Mouse (Mus musculus): ENCODE results near the gene Gm5617.
"Not testable (repeated sequence)": the region's sequence is repeated elsewhere in the genome, so short reads cannot be mapped to it uniquely, and the experiment has no call there.

Gm5617 gene

DNA sequence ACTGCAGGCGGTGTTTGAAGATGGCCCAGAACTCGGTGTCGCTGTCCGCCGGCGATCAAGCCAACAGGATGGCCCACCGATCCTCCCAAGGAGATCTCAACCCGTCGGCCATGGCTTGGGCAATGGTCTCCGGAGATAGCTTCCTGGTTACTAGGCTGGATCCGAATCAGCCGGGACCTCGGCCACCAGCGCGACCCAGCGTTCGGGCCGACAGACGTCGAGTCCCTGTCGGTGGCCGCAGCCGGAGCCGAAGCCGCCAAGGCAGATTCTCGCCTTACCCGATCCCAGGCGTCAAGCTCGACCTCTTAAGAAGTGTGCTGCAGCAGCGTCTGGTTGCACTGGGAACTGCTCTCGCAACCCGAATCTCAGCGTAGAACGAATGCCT is 298 bp downstream of the Gm5617 start:
- CTCF ChIA-PET, result interaction anchor here (0.6 to 0.9 kb wide), 2 partner anchors 29 to 77 kb away, joined by 3 to 4 read pairs; no protein-coding TSS in a partner anchor

DNA sequence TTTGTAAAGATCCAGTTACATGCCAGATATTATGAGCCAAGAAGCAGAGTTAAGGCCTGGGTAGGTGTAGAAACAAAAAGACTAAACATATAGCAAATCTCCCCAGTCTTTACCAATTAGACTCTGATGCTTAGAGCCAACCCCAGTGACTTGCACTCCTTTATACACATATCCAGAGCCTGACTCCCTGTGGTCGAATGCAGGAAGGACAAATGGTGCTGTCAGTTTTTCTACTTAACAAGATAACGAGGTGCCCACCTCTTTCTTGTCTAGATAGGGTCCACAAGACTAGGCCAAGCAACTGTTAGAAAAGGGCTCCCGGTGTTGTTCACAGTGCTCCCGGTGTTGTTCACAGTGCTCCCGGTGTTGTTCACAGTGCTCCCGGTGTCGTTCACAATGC is 6.0 kb downstream of the Gm5617 start:
- CTCF ChIA-PET, result no interaction called here

DNA sequence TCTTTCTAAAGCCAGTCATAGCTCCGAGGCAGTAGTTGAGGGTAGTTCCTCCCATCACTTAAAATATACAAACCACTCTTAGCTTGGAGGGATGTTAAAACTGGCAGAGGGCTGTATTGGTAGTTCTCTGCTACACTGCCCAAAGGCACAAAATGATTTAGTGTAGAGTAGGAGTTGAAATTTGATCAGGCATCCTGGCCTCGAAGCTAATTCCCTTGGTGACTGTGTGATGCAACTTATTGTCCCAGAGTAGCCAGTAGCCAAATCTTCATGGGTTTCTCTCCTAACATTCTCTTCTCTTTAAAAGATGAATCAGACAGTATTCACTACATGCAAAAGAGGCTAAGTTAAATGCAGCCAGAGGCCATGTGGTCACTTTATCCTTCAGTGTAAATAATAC is 7.8 kb downstream of the Gm5617 start:
- CTCF ChIA-PET, result no interaction called here

DNA sequence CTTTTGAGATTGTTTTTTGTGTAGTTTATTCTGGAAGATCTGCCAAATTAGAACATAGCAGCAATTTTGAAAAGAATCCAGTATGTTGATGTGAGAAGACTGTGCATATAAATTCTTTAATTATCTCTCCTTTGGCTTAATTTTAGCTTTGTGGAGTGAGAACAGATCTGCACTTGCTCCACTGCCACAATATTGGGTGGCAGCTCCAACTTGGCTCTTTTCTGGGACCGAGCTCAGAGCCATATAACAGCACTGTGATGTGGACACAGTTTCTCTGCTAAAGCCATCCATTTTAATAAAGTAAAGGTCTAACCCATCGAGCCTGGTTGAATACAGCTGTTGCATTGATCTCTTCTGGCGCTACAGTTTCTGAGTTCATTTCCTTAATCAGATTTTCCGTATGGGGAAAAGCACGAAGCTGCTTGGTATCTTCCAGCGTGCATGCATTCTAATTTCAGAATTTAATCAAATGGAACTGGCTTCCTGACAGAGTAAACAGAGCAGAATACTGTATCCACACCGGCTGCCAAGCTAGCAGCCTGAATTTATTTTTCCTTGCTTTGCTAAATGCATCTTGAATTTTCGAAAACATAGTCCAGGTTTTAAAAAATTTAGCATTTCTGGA is 9.6 kb downstream of the Gm5617 start:
- CTCF ChIA-PET, result no interaction called here

DNA sequence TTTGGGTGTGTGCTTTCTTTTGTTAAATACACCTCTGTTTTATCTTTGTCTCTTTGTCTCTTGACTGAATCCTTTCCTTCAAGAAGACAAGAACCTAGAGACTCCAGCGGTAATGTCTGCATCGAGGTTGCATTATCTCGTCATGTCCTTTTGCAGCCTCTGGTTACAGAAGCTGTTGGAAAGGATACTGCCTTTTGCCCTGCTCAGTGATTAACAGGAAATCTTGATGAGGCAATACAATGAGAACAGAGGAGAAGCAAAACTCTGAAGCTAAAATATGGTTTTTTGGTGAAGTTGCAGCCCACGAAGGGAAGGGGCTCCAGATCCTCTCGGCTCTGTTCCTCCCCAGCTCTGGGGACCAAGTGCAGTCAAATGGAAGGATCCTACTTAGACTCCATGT is 14.9 kb downstream of the Gm5617 start:
- CTCF ChIA-PET, result interaction anchor here (0.5 kb wide), 1 partner anchor 17 kb away, joined by 5 read pairs; no protein-coding TSS in a partner anchor

DNA sequence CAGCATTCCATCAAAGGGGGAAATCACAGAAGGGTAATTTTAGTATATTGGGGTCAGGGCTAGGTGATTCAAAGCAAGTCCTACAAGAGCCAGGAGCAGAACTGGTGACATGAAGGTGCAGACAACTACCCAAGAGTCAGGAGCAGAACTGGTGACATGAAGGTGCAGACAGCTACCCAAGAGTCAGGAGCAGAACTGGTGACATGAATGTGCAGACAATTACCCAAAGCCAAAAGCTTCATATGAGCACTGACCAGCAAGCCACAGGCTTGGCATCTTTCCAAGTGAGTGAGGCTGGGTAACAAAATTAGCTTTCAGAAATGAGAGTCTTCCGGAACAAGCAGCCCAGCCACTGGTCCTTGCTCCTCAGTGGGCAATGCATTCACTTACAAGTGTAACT is 20.1 kb downstream of the Gm5617 start:
- CTCF ChIA-PET, result no interaction called here

DNA sequence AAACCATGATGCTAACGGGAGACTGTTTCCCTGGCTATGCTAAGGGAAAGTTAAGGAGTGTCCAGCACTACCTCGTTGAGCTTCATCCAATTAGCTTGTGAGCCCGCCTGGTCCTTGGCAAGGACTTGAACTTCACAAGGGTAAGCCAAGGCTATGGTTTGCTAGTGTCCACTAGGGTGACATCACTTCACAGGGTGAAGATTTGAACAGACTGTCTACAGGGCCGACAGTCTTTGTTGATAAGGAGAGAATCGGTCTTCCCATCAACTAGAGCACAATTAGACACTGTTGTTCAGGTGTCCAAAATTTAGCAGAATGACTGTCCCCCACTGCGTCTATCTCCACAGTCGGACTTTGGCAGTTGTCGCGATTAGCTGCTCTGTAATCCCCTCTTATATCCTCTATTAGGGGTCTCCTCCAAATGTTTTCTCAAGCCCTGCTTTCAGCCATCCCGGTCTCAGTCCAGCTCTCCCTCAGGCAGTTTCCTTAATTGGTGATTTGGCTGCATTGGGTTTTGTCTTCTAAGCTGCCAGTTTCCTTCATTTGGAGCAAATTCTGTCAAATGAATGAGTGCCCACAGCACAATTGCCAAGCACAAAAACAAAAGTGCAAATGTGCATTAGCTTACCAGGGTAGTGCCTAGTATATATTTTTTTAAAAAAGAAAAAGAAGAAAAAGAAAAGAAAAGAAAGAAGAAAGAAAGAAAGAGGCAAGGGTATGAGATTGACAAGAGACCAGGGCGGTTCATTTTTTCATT is 21.6 kb downstream of the Gm5617 start:
- CTCF ChIA-PET, result no interaction called here

DNA sequence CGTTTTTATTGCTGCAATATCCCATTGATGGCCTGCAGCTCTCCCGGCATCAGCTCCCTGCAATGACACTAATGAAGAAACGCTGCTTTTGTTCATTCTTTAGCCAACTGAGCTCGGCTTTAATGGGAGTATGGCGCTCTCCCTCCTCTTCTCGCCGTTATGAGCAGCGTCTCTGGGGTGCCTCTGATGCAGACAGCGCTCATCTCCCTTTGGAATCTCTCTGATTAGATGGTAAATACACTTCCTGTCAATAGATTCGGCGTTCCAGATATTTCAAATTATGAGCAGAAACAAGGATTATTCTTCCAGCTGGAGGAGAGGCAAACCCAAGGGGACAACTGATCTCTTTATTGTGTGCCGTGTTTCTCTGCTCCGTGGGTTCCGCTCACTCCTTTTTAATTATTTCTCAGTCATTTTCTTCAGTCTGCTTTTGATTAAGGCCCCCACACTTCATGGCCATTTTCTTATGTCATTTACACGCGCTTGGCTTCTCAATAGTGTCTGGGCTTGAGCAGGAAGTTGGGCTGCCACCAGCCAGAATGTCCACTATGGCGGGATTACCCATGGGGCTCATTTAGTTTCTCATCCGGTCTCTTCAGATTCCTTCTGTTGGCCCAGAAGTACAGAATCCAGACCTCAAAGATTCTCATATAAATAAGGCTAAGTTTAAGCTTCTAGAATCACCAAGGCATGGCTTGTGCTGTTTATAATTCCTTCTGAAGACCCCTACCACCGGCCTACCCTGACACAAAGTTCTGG is 22.3 kb downstream of the Gm5617 start:
- CTCF ChIA-PET, result no interaction called here

DNA sequence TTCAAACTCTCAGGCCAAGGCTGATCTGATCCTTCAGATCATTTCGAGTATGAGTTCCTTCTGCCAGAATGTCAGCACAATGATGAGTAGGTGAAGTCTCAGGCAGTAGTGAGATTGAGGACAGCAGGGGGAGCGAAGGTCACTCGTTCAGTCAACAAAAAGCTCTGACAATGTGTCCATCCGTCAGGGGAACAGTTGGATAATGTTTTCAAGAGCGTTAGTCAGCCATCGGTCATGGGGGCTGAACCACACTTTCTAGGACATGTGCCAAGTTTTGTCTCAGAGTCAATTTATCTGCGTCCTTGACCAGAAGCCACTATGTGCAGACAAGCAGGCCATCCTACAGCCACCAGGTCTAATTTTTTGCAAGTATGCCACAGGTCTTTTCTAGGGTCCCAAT is 25.2 kb downstream of the Gm5617 start:
- CTCF ChIA-PET, result not testable (repeated sequence)

DNA sequence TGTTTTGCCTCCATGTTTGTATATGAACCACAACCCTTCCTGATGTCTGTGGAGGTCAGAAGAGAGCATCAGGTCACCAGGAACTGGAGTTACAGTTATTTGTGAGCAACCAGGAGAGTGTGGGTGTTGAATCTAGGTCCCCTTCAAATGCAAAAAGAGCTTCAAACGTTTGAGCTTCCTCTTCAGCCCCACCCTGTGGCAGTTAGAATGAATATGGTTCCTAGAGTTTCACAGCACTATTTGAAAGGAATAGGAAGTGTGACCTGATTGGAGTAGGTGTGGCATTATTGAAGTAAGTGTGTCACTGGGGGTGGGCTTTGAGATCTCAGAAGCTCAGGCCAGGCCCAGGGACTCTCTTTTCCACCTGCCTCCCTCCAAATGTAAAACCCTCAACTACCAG is 30.3 kb downstream of the Gm5617 start:
- CTCF ChIA-PET, result no interaction called here

DNA sequence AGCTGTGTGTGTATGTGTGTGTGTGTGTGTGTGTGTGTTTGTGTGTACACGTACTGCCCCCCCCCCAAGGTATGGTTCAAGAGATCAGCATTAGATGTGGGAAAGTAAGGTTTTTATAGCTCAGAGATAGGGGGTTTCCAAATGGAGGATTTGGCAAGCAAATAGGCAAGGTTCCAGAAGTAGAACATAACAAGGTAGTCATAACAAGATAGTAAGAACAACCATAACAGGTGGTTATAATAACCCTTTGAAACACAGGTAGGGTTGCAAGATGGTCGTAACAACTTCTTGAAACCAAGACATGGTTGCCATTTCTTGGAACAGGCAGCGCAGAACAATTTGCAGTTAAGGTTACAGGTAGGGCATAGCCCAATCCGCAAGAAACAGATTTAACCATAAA is 31.3 kb downstream of the Gm5617 start:
- CTCF ChIA-PET, result no interaction called here

DNA sequence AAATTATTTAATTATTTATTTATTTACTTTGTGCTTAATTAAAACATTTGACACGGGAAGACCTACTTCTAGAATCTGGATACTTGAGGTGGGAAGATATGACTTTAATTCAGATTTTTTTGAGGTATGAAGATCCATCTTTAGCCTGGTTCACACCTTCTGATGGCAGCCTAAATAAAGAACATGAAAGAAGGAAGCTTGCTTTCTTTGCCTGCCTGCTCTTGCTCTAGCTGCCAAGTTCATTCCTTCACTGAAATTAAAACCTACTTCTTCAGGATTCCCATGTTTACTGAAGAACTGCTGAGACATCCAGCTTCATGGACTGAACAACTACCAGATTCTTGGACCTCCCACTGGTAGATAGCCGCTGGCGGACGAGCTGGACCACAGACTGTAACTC is 36.1 kb downstream of the Gm5617 start:
- CTCF ChIA-PET, result no interaction called here

DNA sequence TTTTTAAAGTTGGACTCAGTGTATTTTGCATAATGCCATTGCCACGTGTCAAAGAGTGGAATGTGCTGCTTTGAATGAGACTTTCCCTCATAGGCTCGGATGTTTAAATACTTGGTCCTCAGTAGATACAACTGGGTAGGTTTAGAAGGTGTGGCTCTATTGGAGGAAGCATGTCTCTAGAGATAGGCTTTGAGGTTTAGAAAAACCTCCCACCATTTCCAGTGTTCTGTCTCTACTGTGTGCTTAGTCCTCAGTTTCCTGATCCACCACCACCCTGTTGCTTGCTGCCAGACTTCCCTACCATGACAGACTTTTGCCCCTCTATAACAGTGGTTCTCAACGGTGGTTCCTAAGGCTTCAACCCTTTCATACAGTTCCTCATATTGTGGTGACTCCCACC is 37.0 kb downstream of the Gm5617 start:
- CTCF ChIA-PET, result interaction anchor here (0.6 kb wide), 1 partner anchor 439 kb away, joined by 3 read pairs; no protein-coding TSS in a partner anchor

DNA sequence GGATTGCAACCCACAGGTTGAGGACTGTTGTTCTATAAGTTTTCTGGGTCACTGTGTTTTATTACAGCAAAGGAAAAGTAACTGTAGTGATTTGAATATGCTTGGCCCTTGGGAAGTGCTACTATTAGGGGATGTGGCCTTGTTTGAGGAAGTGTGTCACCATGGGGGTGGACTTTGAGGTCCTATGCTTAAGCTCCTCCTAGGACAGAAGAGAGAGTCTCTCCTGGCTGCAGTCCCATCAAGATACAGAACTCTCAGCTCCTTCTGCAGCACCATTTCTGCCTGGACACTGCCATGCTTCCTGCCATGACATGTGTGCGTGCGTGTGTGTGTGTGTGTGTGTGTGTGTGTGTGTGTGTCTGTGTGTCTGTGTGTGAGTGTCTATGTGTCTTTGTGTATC is 37.5 kb downstream of the Gm5617 start:
- CTCF ChIA-PET, result interaction anchor here (0.6 kb wide), 1 partner anchor 439 kb away, joined by 3 read pairs; no protein-coding TSS in a partner anchor

DNA sequence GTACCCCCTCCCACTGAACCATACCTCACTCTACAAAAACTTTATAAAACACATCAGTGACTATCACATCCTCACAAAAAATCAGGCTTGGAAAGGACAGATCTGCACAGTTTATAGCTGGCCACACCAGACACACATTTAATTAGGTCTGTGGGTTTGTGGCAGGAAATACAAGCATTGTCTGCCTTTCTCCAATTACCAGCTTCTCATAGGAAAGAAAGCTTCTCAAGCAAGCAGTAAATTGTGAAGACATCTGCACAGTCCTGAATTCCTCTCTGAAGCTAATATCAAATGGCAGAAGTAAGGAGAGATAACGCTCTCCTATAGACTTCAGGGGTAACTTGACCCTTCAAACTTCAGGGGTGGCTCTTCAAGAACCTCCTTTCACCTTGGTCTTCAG is 41.2 kb downstream of the Gm5617 start:
- CTCF ChIA-PET, result interaction anchor here (0.6 kb wide), 1 partner anchor 40 kb away, joined by 3 read pairs; no protein-coding TSS in a partner anchor

DNA sequence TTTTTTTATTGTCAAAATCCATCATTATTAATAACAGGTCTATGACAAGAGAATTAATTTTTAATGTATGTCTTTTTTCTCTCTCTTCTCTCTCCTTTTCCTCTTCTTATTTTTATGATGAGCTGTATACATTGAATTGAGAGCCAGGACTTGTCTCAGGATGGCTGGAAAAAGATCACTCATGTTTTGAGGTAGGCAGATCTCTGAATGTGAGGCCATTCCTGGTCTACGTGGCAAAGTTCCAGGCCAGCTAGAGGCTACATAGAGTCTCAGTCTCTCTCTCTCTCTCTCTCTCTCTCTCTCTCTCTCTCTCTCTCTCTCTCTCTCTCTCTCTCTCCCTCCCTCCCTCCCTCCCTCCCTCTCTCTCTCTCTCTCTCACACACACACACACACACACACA is 42.4 kb downstream of the Gm5617 start:
- CTCF ChIA-PET, result interaction anchor here (0.6 kb wide), 1 partner anchor 93 kb away, joined by 3 read pairs; no protein-coding TSS in a partner anchor

DNA sequence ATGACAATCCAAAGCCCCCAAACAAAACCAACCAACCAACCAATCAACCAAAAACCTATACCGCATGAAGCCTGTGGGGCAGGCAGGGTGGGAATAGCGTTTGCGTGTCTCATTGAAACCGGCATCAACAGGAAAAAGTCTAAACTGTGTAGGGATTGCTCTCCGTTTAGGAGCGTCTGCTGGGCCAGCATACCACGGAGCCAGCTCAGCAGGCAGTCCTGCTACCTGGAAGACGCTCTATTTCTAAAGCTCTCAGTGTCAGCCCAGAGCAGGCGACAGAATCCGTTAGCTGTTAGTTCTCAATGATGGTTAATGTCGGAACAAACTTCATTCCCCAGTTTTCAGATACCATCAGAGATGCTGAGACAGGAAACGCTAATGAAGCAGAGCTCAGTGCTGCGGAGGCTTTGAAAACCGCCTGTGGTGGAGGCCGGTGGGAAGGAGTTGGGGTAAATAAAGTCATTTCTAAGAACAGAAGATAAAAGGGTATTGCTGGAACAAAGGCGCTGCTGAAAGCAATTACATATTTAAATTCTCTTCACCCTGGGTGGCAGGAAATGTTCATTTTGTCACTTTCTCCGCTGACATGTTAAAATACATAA is 42.9 kb downstream of the Gm5617 start:
- CTCF ChIA-PET, result no interaction called here

DNA sequence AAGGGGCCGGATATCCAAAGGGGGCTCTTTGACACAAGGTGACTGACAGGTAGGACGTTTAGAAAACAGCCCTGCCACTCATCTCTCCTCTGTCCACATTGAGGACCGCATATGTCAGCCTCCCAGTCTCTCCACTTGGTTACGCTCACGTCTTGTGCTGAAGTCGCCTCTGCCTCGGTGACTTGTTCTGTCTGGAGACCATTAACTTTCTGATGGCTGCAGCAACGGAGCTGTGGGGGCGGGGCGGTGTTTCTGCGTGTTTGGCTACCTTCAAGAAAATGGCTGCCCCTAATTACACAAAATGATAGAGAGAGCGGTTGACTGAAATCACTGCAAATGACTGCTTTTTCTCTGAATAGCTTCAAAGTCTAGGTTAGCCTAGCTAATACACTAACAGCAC is 43.4 kb downstream of the Gm5617 start:
- CTCF ChIA-PET, result no interaction called here
